Mouse (Mus musculus) testis, adult 2 months (tissue): Measurements from ENCODE around the gene Plpp4.

Source experiments
- CTCF ChIP-seq: fragments of 200-500 bp; IDR thresholded peaks from 2 replicates; pipeline ENCODE4 v1.5.1; 2012; ENCODE audit warnings: low read depth, mild to moderate bottlenecking, inconsistent platforms, low read length, moderate library complexity; ENCODE audit not compliant: control insufficient read depth, insufficient read depth, insufficient replicate concordance
- POLR2A ChIP-seq: fragments of 200-500 bp; IDR thresholded peaks from 2 replicates; pipeline ENCODE4 v1.6.1; 2012; ENCODE audit warnings: low read depth, mild to moderate bottlenecking, inconsistent platforms, low read length, moderate library complexity; ENCODE audit not compliant: control insufficient read depth

- TF ChIP-seq POLR2A (no peak), CTCF (no peak)
Observed at GRCm38 (mm10) chr7:129355561-129355960, 98.7 kb downstream of the Plpp4 start.
